Mouse (Mus musculus) frontal cortex, postnatal 25 days (tissue): Measurements from ENCODE around the gene Tuba3a.

Experiments used
- DNase-seq, 2 experiments: peaks; one replicate each; pipeline ENCODE4 v3.0.0; 2022; ENCODE audit warnings: low spot score in 2 of 2

The Tuba3a gene

GRCm38 (mm10) chr6:125266091-125266490 lies 19.8 kb downstream of the Tuba3a start:
- DNase-seq: no peak

GRCm38 (mm10) chr6:125265239-125265638 lies 20.6 kb downstream of the Tuba3a start:
- no peak for DNase-seq

- no peak for DNase-seq
Observed at GRCm38 (mm10) chr6:125264219-125264618, 21.6 kb downstream of the Tuba3a start.

- no peak for DNase-seq
Observed at GRCm38 (mm10) chr6:125260006-125260555, 25.8 kb downstream of the Tuba3a start.

GRCm38 (mm10) chr6:125256222-125256966 lies 29.4 kb downstream of the Tuba3a start:
- DNase-seq: no peak

- no peak for DNase-seq
Observed at GRCm38 (mm10) chr6:125255516-125256044, 30.3 kb downstream of the Tuba3a start.

- no peak for DNase-seq
Observed at GRCm38 (mm10) chr6:125253863-125254715, 31.8 kb downstream of the Tuba3a start.

- DNase-seq: no peak
Observed at GRCm38 (mm10) chr6:125252711-125253110, 33.1 kb downstream of the Tuba3a start.

GRCm38 (mm10) chr6:125252285-125252684 lies 33.6 kb downstream of the Tuba3a start:
- DNase-seq: no peak

- DNase-seq: no peak
Observed at GRCm38 (mm10) chr6:125244551-125244950, 41.3 kb downstream of the Tuba3a start.

GRCm38 (mm10) chr6:125241566-125241965 lies 44.3 kb downstream of the Tuba3a start:
- DNase-seq: no peak

- no peak for DNase-seq
Observed at GRCm38 (mm10) chr6:125240617-125241016, 45.2 kb downstream of the Tuba3a start.

GRCm38 (mm10) chr6:125239547-125239946 lies 46.3 kb downstream of the Tuba3a start:
- no peak for DNase-seq

- DNase-seq: no peak
Observed at GRCm38 (mm10) chr6:125238396-125238795, 47.4 kb downstream of the Tuba3a start.

GRCm38 (mm10) chr6:125237421-125237820 lies 48.4 kb downstream of the Tuba3a start:
- DNase-seq: no peak

GRCm38 (mm10) chr6:125236782-125237181 lies 49.1 kb downstream of the Tuba3a start, which contains the start of gene Cd27:
Gene Cd27 (minus strand): TSS chr6:125237010.
- no peak for DNase-seq

GRCm38 (mm10) chr6:125236341-125236740 lies 49.5 kb downstream of the Tuba3a start:
- no peak for DNase-seq

GRCm38 (mm10) chr6:125234520-125234828 lies 51.4 kb downstream of the Tuba3a start:
- no peak for DNase-seq

- DNase-seq: no peak
Observed at GRCm38 (mm10) chr6:125233816-125234519, 51.9 kb downstream of the Tuba3a start.

- no peak for DNase-seq
Observed at GRCm38 (mm10) chr6:125232516-125232915, 53.3 kb downstream of the Tuba3a start.

- no peak for DNase-seq
Observed at GRCm38 (mm10) chr6:125232045-125232437, 53.8 kb downstream of the Tuba3a start.
